Mouse (Mus musculus) lung, postnatal 0 days (tissue): ENCODE measurements at regions not wholly inside any gene's neighbourhood (a gene's known extent, or its start where the extent isn't known, plus 50 kb on each side); places are given as distances from the start of the nearest gene placed in this dataset.

ENCODE experiments used
- CTCF ChIP-seq: IDR thresholded peaks from 2 replicates; pipeline ENCODE4 v1.5.1; 2016; ENCODE audit warnings: antibody characterized with exemption, mild to moderate bottlenecking
- EP300 ChIP-seq: IDR thresholded peaks from 2 replicates; pipeline ENCODE4 v1.6.1; 2016; ENCODE audit warnings: antibody characterized with exemption, mild to moderate bottlenecking, control low read depth

GRCm38 (mm10) chr6:22459440-22460016 lies 103.5 kb upstream of the Fam3c start:
- TF ChIP-seq CTCF = no peak
- TF ChIP-seq EP300 = no peak
